Mouse (Mus musculus): Measurements from ENCODE around the gene Mylip. TPM values are rescaled to one million over a fixed set of nuclear protein-coding genes. Genes with fewer than 3 reads are reported as not detected.

Mylip gene
- 1 to 10 TPM; 5.3 to 6.8 TPM for total RNA-seq (2021)

- peak; percentile 99 for DNase-seq
Observed at GRCm38 (mm10) chr13:45389448-45390311, at the start of gene Mylip. Gene Mylip, plus strand, starts transcription at chr13:45389742.

- DNase-seq = no peak
Observed at GRCm38 (mm10) chr13:45341991-45342390, 47.6 kb upstream of the Mylip start.

GRCm38 (mm10) chr13:45343541-45343940 lies 46.0 kb upstream of the Mylip start:
- no peak for DNase-seq

- DNase-seq = no peak
Observed at GRCm38 (mm10) chr13:45343966-45344365, 45.6 kb upstream of the Mylip start.

- no peak for DNase-seq
Observed at GRCm38 (mm10) chr13:45345471-45346159, 43.9 kb upstream of the Mylip start.

- DNase-seq = no peak
Observed at GRCm38 (mm10) chr13:45351483-45351882, 38.1 kb upstream of the Mylip start.

- DNase-seq = no peak
Observed at GRCm38 (mm10) chr13:45354824-45355223, 34.7 kb upstream of the Mylip start.

GRCm38 (mm10) chr13:45358208-45358607 lies 31.3 kb upstream of the Mylip start:
- no peak for DNase-seq

GRCm38 (mm10) chr13:45358676-45359323 lies 30.7 kb upstream of the Mylip start:
- no peak for DNase-seq

GRCm38 (mm10) chr13:45365788-45366187 lies 23.8 kb upstream of the Mylip start:
- no peak for DNase-seq

GRCm38 (mm10) chr13:45371673-45372072 lies 17.9 kb upstream of the Mylip start:
- DNase-seq = no peak

GRCm38 (mm10) chr13:45372456-45372855 lies 17.1 kb upstream of the Mylip start:
- DNase-seq = no peak

- DNase-seq = no peak
Observed at GRCm38 (mm10) chr13:45374846-45375245, 14.7 kb upstream of the Mylip start.

GRCm38 (mm10) chr13:45382208-45382607 lies 7.3 kb upstream of the Mylip start:
- DNase-seq = no peak

GRCm38 (mm10) chr13:45384636-45385035 lies 4.9 kb upstream of the Mylip start:
- DNase-seq = no peak

- no peak for DNase-seq
Observed at GRCm38 (mm10) chr13:45385521-45385920, 4.0 kb upstream of the Mylip start.

GRCm38 (mm10) chr13:45386253-45386652 lies 3.3 kb upstream of the Mylip start:
- no peak for DNase-seq

GRCm38 (mm10) chr13:45387231-45387630 lies 2.3 kb upstream of the Mylip start:
- no peak for DNase-seq

GRCm38 (mm10) chr13:45388254-45388805 lies 1.2 kb upstream of the Mylip start:
- no peak for DNase-seq

- DNase-seq = no peak
Observed at GRCm38 (mm10) chr13:45388889-45389288, 653 bp upstream of the Mylip start.

GRCm38 (mm10) chr13:45390312-45390961 lies 895 bp downstream of the Mylip start:
- peak; percentile 28 for DNase-seq

All from heart, postnatal 4 days (tissue).